Mouse (Mus musculus) G1E (cell line): Measurements from ENCODE around the gene Lamc2.

Experiments
- CTCF ChIP-seq: IDR thresholded peaks from 2 replicates; pipeline ENCODE4 v1.5.1; 2012; ENCODE audit warnings: low read depth, low read length, inconsistent platforms, mixed read lengths
- GATA1 ChIP-seq: IDR thresholded peaks from 2 replicates; pipeline ENCODE4 v1.6.1; 2012; ENCODE audit warnings: borderline replicate concordance, low read length, inconsistent platforms, mixed read lengths
- GATA2 ChIP-seq: IDR thresholded peaks from 2 replicates; pipeline ENCODE4 v1.6.1; 2012; ENCODE audit warnings: low read depth, low read length, inconsistent platforms, borderline replicate concordance
- POLR2AphosphoS5 ChIP-seq: IDR thresholded peaks from 2 replicates; pipeline ENCODE4 v1.6.1; 2012; ENCODE audit warnings: low read depth, low read length, inconsistent platforms; ENCODE audit not compliant: insufficient replicate concordance
- TAL1 ChIP-seq: conservative IDR thresholded peaks from 2 replicates; pipeline ENCODE4 v1.6.1; 2012; ENCODE audit warnings: low read depth, low read length, inconsistent platforms, mixed read lengths

DNA sequence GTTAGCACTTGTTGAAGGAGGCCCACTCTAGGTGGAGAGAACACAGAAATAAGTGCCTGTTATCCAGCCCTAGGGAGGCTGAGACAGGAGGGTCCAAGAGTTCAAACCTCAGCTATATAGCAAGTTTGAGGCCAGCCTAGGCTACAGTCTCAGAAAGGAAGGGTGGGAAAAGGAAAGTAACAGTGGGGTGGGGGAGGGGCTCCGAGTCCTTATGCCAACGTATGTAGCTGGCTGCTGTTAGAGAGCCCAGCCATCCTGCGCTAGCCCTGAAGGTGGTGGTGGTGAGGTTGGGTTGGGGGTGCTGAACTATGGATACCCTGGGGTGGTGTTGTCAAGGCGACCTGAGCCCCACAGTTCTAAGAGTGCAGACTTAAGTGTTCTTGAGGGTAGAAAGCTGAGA lies 92.7 kb downstream of the Lamc2 start:
- TF ChIP-seq CTCF (no peak), GATA1 (no peak), TAL1 (no peak), GATA2 (no peak), POLR2AphosphoS5 (no peak)
